Mouse (Mus musculus) midbrain, embryonic 11.5 days (tissue): Measurements from ENCODE around the gene Scp2d1. TPM values are rescaled to one million over a fixed set of nuclear protein-coding genes. Genes with fewer than 3 reads are reported as not detected.
"Not testable (repeated sequence)": the region's sequence is repeated elsewhere in the genome, so short reads cannot be mapped to it uniquely, and the experiment has no call there.

ENCODE experiments used
- ATAC-seq: fragments of 200-750 bp; cut with Nextera tagmentation; 2 replicates; pipeline ENCODE4 v1.8.0; 2017; ENCODE audit warnings: moderate TSS enrichment, moderate library complexity; ENCODE audit not compliant: low FRiP score
- DNase-seq: peaks from one replicate; pipeline ENCODE4 v3.0.0; 2015; ENCODE audit warnings: low spot score; ENCODE audit errors: missing footprints
- H3K27ac ChIP-seq: fragments of 300-500 bp; sonication (generic); 2 replicates; pipeline ENCODE4 v1.5.1; 2014; ENCODE audit warnings: low read depth, low read length
- H3K27me3 ChIP-seq: fragments of 300-500 bp; sonication (generic); 2 replicates; pipeline ENCODE4 v1.6.1; 2014; ENCODE audit warnings: mild to moderate bottlenecking, low read length, moderate library complexity, mixed read lengths; ENCODE audit not compliant: control insufficient read depth, insufficient read depth
- H3K36me3 ChIP-seq: fragments of 300-500 bp; sonication (generic); 2 replicates; pipeline ENCODE4 v1.6.1; 2014; ENCODE audit warnings: mild to moderate bottlenecking, low read length, moderate library complexity, mixed read lengths; ENCODE audit not compliant: control insufficient read depth, insufficient read depth
- H3K4me1 ChIP-seq: fragments of 300-500 bp; sonication (generic); 2 replicates; pipeline ENCODE4 v1.6.1; 2014; ENCODE audit warnings: low read length; ENCODE audit not compliant: control insufficient read depth, insufficient read depth
- H3K4me2 ChIP-seq: fragments of 300-500 bp; sonication (generic); 2 replicates; pipeline ENCODE4 v1.6.1; 2014; ENCODE audit warnings: mild to moderate bottlenecking, moderate library complexity
- H3K4me3 ChIP-seq: fragments of 300-500 bp; sonication (generic); 2 replicates; pipeline ENCODE4 v1.5.1; 2014; ENCODE audit warnings: low read depth, low read length
- H3K9ac ChIP-seq: fragments of 300-500 bp; sonication (generic); 2 replicates; pipeline ENCODE4 v1.6.1; 2014; ENCODE audit warnings: low read length
- H3K9me3 ChIP-seq: fragments of 300-500 bp; sonication (generic); 2 replicates; pipeline ENCODE4 v1.6.1; 2016; ENCODE audit warnings: low read length; ENCODE audit not compliant: control insufficient read depth
- WGBS: fragments of 180-500 bp; shearing (Covaris S2); extraction: QIAGEN DNeasy Blood & Tissue Kit; methylation state at CpG from one replicate; pipeline ENCODE4 v1.1.7; 2014; 5-methylcytosine and 5-hydroxymethylcytosine counted together
- polyA plus RNA-seq: library from polyadenylated mRNA; unstranded; fragments of >200 nt; fragmentation: Nextera tagmentation; extraction: Ambion mirVana; gene quantifications from 2 replicates; pipeline ENCODE4 v1.2.1, GENCODE M21; 2014

Gene Scp2d1
- polyA plus RNA-seq = not detected in 2 replicates

DNA sequence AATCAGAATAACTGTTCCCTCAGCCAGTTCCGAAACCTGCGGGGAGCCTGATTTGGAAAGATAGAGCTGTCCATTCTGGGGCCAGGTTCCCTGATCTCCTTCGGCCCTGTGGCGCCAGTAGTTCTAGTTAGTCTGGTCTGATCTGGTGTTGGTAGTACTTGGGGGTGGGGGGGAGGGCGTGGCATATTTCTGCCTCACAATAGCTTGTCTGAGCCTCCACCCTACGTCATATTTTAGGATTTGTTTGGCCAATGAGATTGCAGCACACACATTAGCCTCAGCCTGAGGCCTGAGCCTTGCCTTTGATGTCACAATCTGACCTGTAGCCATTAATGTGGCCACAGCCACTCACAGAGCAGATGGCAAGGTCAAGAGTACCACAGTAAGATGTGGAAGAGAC, at the start of gene Scp2d1:
TSS of gene Scp2d1 (plus strand) at position 301 of the 400 bp plus-strand sequence.
- not testable (repeated sequence) for ATAC-seq, H3K4me3 ChIP-seq, H3K9me3 ChIP-seq, H3K4me1 ChIP-seq, H3K4me2 ChIP-seq, H3K27me3 ChIP-seq, DNase-seq, H3K36me3 ChIP-seq, H3K27ac ChIP-seq, H3K9ac ChIP-seq
- 87% methylated on average over 6 of the region's 6 CpGs for whole genome bisulfite sequencing

DNA sequence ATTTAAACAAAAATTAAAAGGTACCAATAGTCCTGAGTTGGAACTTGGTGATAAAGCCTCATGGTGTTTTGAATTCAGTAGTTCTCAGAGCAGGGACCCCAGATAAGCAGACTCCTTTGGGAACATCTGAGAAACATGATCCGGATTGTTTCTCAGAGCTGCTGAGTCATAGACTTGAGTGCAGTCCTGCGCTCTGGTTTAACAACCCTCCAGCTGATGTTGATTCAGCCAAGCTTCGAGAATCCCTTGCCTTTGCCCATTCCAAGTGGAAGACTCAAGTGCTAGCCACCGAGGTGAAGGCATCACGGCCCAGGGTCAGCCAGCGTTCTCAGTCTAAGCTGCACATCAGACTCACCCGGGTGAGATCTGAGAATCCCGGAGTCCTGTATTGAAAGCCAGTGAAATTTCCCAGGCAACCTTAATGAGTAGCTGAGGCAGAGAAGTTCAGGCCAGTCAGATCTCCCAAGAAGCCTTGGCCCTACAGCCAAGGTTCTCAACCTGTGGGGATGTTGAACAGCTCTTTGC, 48.8 kb upstream of the Scp2d1 start:
- ATAC-seq (no peak), DNase-seq (peak; percentile 76)
- Histone ChIP-seq H3K9ac (no peak overlapping the region), H3K27me3 (no peaks in the 10 kb centered on the region), H3K4me2 (no peak overlapping the region), H3K4me1 (no peaks in the 10 kb centered on the region), H3K4me3 (no peak overlapping the region), H3K27ac (no peak overlapping the region), H3K9me3 (no peaks in the 10 kb centered on the region), H3K36me3 (no peaks in the 10 kb centered on the region)
- 84% methylated on average over 8 of the region's 8 CpGs for WGBS

DNA sequence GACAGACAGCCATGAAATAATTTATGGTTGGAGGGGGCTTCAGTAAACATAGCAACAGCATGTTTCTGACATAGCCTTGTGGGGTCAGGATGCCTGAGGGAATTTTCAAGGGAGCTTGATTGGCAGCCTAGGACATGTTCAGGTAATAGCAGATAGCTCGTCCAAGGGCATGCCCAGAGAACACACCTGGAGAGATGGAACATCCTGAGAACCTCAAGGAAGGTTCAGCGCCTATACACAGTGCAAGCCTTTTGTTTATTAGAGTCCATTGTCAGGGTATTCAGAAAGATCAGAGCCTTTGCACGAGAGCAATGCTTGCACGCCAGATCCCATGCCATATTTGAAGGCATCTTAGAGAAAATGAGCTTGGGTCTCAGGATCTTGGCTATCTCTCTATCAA, 47.8 kb upstream of the Scp2d1 start:
- no peaks in the 10 kb centered on the region for H3K27me3 ChIP-seq
- 90% methylated on average over 4 of the region's 4 CpGs for WGBS
- H3K4me3 ChIP-seq = no peak overlapping the region
- no peak overlapping the region for H3K9ac ChIP-seq
- DNase-seq (peak; percentile 53), ATAC-seq (no peak)
- H3K4me2 ChIP-seq = no peak overlapping the region
- H3K4me1 ChIP-seq = no peaks in the 10 kb centered on the region
- no peaks in the 10 kb centered on the region for H3K36me3 ChIP-seq
- no peak overlapping the region for H3K27ac ChIP-seq
- H3K9me3 ChIP-seq = no peaks in the 10 kb centered on the region

DNA sequence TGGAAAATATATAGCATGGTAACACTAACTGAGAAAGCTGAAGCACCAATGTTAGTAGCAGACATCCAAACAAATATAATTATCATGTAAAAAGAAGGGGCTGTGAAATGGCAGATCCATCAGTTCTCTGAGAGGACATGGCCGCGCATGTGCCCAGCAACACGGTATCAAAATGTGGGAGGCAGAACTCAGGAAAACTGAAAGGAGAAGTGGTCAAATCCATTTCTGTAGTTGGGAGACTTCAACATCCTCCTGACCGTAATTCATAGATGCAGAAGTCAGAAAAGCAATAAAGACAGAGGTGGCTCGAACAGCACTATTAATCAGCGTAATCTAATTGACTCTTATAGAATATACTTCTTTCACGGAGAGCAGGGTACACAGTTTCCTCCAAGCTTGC, 44.2 kb upstream of the Scp2d1 start:
- H3K9me3 ChIP-seq = no peaks in the 10 kb centered on the region
- ATAC-seq (no peak), DNase-seq (peak; percentile 37)
- H3K27ac ChIP-seq = no peak overlapping the region
- no peak overlapping the region for H3K9ac ChIP-seq
- no peaks in the 10 kb centered on the region for H3K36me3 ChIP-seq
- no peak overlapping the region for H3K4me3 ChIP-seq
- no peak overlapping the region for H3K4me2 ChIP-seq
- H3K4me1 ChIP-seq = no peaks in the 10 kb centered on the region
- no peaks in the 10 kb centered on the region for H3K27me3 ChIP-seq
- 92% methylated on average over 7 of the region's 7 CpGs for WGBS

DNA sequence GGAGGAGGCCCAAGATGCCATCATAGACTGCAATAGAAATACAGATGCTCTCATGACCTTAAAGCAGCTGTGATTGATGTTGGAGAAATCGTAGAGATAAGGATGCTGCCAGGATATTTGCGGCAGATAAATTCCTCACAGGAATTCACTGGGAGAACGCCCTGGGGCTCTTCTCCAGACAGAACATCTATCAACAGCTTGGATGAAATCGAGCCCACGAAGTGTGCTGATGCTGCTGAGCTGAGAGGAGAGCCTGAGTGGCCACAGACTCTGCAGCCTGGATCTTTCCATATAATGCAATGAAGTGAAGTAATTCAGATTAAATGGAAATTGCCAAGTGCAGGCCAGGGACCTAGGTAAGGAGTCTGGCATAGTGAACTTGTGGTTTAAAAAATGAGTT, 42.7 kb upstream of the Scp2d1 start:
- Histone ChIP-seq H3K9me3 (no peaks in the 10 kb centered on the region), H3K4me3 (no peak overlapping the region), H3K4me1 (no peaks in the 10 kb centered on the region), H3K27me3 (no peaks in the 10 kb centered on the region), H3K36me3 (no peaks in the 10 kb centered on the region), H3K27ac (no peak overlapping the region), H3K4me2 (no peak overlapping the region), H3K9ac (no peak overlapping the region)
- DNase-seq (peak; percentile 6), ATAC-seq (no peak)
- WGBS = 81% methylated on average over 5 of the region's 5 CpGs

DNA sequence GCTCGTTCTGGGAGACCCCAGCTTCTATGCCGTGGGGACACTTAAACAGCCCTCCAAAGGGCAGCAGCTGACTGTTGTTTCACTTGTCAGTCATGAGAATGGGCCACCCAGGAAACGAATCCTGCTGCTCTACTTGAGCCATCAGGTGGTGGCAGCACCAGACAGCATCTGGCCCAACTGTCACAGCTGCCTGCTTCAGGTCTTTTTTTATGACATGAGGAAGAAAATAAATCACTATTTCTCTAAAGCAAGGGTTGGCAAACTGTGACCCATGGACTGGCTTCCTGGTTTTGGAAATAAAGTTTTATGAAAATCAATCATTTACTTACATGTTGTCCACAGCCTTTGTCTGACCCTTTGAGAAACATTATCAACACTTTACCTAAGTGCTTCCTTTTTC, 41.6 kb upstream of the Scp2d1 start:
- DNase-seq = no peak
- H3K36me3 ChIP-seq = no peaks in the 10 kb centered on the region
- H3K9ac ChIP-seq = no peak overlapping the region
- no peaks in the 10 kb centered on the region for H3K4me1 ChIP-seq
- WGBS = 71% methylated on average over 3 of the region's 3 CpGs
- no peak overlapping the region for H3K4me2 ChIP-seq
- no peaks in the 10 kb centered on the region for H3K9me3 ChIP-seq
- no peak overlapping the region for H3K27ac ChIP-seq
- H3K4me3 ChIP-seq = no peak overlapping the region
- no peaks in the 10 kb centered on the region for H3K27me3 ChIP-seq
- ATAC-seq = no peak

DNA sequence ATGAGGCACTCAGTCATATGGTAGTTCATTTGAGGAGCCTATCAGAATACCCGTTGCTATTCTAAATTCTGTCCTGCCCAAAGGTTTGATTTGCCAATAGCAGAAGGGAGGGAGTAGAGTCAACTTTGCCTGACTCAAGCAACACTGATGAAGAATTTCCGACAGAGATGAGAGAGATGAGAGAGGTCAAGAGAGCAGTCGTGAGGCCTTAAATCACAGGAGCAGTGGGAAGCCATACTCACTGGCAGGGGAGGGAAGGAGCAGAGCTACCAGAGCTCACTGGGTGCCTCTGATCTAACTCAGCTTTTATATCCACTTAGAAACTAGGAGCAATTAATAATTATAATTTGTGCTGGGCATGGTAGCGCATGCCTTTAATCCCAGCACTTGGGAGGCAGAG, 41.0 kb upstream of the Scp2d1 start:
- DNase-seq = no peak
- no peak for ATAC-seq
- WGBS = 76% methylated on average over 4 of the region's 4 CpGs
- Histone ChIP-seq H3K4me1 (no peaks in the 10 kb centered on the region), H3K4me2 (no peak overlapping the region), H3K27me3 (no peaks in the 10 kb centered on the region), H3K36me3 (no peaks in the 10 kb centered on the region), H3K4me3 (no peak overlapping the region), H3K27ac (no peak overlapping the region), H3K9me3 (no peaks in the 10 kb centered on the region), H3K9ac (no peak overlapping the region)

DNA sequence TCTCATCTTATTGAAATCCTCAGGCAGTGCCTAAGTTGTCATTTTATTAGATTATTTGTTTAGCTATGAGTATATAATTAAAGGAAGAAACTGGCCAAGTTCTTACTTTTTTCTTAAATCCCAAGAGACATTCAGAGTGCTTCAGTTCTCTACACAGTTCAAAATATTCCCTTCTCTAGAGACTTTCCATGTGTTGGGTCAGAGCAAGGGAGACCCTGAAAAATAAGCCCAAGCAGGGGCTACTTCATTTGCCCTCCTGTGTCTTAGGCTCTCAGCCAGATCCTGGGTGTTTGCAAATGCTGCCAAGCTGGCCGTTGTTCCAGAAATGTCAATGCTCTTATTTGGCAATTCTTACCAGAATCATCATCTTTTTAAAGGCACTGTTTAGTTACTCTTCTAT, 40.3 kb upstream of the Scp2d1 start:
- H3K27me3 ChIP-seq = no peaks in the 10 kb centered on the region
- no peak overlapping the region for H3K27ac ChIP-seq
- no peak overlapping the region for H3K9ac ChIP-seq
- no peak overlapping the region for H3K4me2 ChIP-seq
- DNase-seq (no peak), ATAC-seq (no peak)
- H3K4me1 ChIP-seq = no peaks in the 10 kb centered on the region
- H3K36me3 ChIP-seq = no peaks in the 10 kb centered on the region
- no peak overlapping the region for H3K4me3 ChIP-seq
- no peaks in the 10 kb centered on the region for H3K9me3 ChIP-seq
- WGBS = 89% methylated on average over 1 of the region's 1 CpGs

DNA sequence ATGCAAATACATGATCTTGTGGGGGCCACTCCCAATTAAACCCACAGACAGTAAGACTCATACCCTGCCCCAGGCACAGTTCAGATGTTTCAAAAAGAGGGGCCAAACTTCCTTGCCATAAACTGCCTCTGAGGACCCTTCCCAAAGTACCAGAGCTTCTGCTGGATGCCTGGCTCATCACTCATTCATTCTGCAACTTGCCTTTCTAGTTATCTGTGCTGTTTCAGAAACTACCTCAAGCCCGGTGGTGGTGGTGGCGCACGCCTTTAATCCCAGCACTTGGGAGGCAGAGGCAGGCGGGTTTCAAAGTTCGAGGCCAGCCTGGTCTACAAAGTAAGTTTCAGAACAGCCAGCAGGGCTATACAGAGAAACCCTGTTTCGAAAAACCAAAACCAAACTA, 39.6 kb upstream of the Scp2d1 start:
- ATAC-seq (no peak), DNase-seq (peak; percentile 33)
- no peaks in the 10 kb centered on the region for H3K4me1 ChIP-seq
- H3K27ac ChIP-seq = no peak overlapping the region
- no peak overlapping the region for H3K9ac ChIP-seq
- H3K4me3 ChIP-seq = no peak overlapping the region
- no peaks in the 10 kb centered on the region for H3K9me3 ChIP-seq
- 90% methylated on average over 6 of the region's 6 CpGs for WGBS
- no peaks in the 10 kb centered on the region for H3K27me3 ChIP-seq
- no peak overlapping the region for H3K4me2 ChIP-seq
- H3K36me3 ChIP-seq = no peaks in the 10 kb centered on the region
